Mouse (Mus musculus) lung, embryonic 16.5 days (tissue): ENCODE results near the gene Itpr1. TPM values are rescaled to one million over a fixed set of nuclear protein-coding genes. Genes with fewer than 3 reads are reported as not detected.

Source experiments
- ATAC-seq: fragments of 200-750 bp; cut with Nextera tagmentation; 2 replicates; pipeline ENCODE4 v1.8.0; 2017; ENCODE audit warnings: low read depth, mild to moderate bottlenecking, moderate library complexity
- H3K27ac ChIP-seq: fragments of 300-500 bp; sonication (generic); 2 replicates; pipeline ENCODE4 v1.5.1; 2014; ENCODE audit warnings: mild to moderate bottlenecking, control low read depth, low read length
- H3K27me3 ChIP-seq: fragments of 300-500 bp; sonication (generic); 2 replicates; pipeline ENCODE4 v1.6.1; 2014; ENCODE audit warnings: low read depth, low read length, mixed read lengths; ENCODE audit not compliant: control insufficient read depth, insufficient read depth
- H3K36me3 ChIP-seq: fragments of 300-500 bp; sonication (generic); 2 replicates; pipeline ENCODE4 v1.6.1; 2014; ENCODE audit warnings: low read length; ENCODE audit not compliant: control insufficient read depth, insufficient read depth
- H3K4me1 ChIP-seq: fragments of 300-500 bp; sonication (generic); replicated peaks from 2 replicates; pipeline ENCODE4 v1.6.1; 2014; ENCODE audit warnings: low read length, mixed read lengths; ENCODE audit not compliant: control insufficient read depth, insufficient read depth
- H3K4me2 ChIP-seq: fragments of 300-500 bp; sonication (generic); 2 replicates; pipeline ENCODE4 v1.6.1; 2014; ENCODE audit warnings: low read depth, low read length, control low read depth
- H3K4me3 ChIP-seq: fragments of 300-500 bp; sonication (generic); 2 replicates; pipeline ENCODE4 v1.5.1; 2014; ENCODE audit warnings: mild to moderate bottlenecking, low read length, control low read depth
- H3K9ac ChIP-seq: fragments of 300-500 bp; sonication (generic); 2 replicates; pipeline ENCODE4 v1.6.1; 2014; ENCODE audit warnings: low read length, control low read depth
- H3K9me3 ChIP-seq: fragments of 300-500 bp; sonication (generic); 2 replicates; pipeline ENCODE4 v1.6.1; 2016; ENCODE audit warnings: low read length; ENCODE audit not compliant: control insufficient read depth
- WGBS: fragments of 180-500 bp; shearing (Covaris S2); extraction: QIAGEN DNeasy Blood & Tissue Kit; methylation state at CpG from one replicate; pipeline ENCODE4 v1.1.7; 2014; 5-methylcytosine and 5-hydroxymethylcytosine counted together
- polyA plus RNA-seq: library from polyadenylated mRNA; unstranded; fragments of >200 nt; fragmentation: Nextera tagmentation; extraction: Ambion mirVana; gene quantifications from 2 replicates; pipeline ENCODE4 v1.2.1, GENCODE M21; 2015

Itpr1 gene
- polyA plus RNA-seq, 1 experiment from 2014 or later, result 13.0 TPM

DNA sequence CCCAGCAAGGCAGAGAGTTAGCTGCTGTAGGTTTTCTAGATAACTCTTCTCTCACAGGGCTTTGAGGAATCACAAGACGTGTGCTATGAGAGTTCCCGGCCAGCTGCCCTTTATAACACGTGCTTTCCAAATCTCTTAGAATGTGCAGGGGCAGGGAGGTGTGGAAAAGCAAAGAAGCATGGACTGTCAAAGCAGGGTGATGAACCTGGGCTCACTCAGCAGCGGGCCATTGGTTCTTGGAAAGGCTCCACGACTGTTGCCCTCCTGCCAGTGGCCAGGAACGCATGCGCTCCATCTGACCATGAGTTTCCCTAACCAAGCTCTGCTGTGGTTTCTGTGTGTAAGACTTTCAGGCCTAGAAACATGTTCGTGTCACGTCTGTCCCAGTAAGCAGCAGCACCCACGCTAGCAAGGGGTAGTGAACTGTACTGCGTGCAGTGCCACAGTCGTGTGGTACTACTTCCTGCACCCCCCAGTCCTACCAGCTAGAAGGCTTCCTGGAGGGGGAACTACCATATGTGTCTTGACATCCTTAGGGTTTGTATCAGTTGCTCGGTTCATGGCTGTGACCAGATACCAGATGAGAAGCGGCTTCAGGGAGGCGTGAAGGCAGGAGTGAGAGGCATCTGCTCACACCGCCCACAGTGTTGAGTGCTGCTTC is 311.2 kb downstream of the Itpr1 start:
- H3K27ac ChIP-seq, result no peak overlapping the region
- H3K9ac ChIP-seq, result no peak overlapping the region
- ATAC-seq, result no peak
- H3K36me3 ChIP-seq, result peaks cover 13% of the 10 kb centered on the region; the same call in 1 of the 2 replicates
- H3K4me1 ChIP-seq, result no peaks in the 10 kb centered on the region
- H3K27me3 ChIP-seq, result no peaks in the 10 kb centered on the region
- WGBS, result 84% methylated on average over 16 of the region's 16 CpGs
- H3K4me2 ChIP-seq, result no peak overlapping the region
- no peak overlapping the region for H3K4me3 ChIP-seq
- H3K9me3 ChIP-seq, result no peaks in the 10 kb centered on the region

DNA sequence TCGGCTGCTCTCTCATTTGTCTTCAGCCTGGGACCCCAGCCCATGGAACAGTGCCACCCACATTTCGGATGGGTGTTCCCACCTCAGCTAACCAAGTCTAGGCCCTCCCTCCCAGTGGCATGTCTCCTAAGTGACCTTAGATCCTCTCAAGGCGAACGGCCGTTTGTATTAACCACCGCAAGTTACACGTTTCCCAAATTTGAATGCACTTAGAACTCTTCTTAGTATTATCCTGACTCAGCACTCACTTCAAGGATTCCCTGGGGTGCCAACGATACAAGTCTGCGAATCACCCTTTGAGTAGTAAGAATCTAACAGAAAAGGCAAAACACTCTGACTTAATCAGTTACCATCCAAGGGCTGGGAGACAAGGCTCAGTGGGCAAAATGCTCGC is 311.7 kb downstream of the Itpr1 start:
- H3K4me1 ChIP-seq, result no peaks in the 10 kb centered on the region
- no peak overlapping the region for H3K4me2 ChIP-seq
- H3K9ac ChIP-seq, result no peak overlapping the region
- 84% methylated on average over 10 of the region's 10 CpGs for WGBS
- no peaks in the 10 kb centered on the region for H3K27me3 ChIP-seq
- ATAC-seq, result no peak
- H3K9me3 ChIP-seq, result no peaks in the 10 kb centered on the region
- H3K27ac ChIP-seq, result no peak overlapping the region
- no peak overlapping the region for H3K4me3 ChIP-seq
- H3K36me3 ChIP-seq, result peaks cover 9% of the 10 kb centered on the region; the same call in 1 of the 2 replicates

DNA sequence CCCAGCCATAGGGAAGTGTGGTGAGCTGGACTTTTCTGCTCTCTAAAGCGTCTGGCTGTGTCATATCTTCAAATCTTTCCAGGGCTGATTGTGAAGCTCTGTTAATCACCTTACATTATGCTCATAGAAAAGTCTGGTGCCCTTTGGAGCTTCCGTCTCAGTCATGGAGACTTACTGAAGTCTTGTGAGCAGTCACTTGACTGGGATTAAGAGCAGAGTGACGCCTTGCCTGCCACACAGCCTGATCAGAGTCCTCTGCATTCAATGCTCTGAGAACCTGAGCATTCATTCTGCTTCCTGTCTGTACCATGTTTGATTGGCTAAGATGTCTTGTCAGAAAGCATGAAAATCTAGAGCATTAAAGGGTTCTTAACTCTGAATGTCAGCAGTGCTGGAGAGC is 314.7 kb downstream of the Itpr1 start:
- H3K27me3 ChIP-seq, result no peaks in the 10 kb centered on the region
- no peak for ATAC-seq
- H3K4me2 ChIP-seq, result no peak overlapping the region
- 86% methylated on average over 3 of the region's 3 CpGs for WGBS
- no peak overlapping the region for H3K4me3 ChIP-seq
- H3K9me3 ChIP-seq, result no peaks in the 10 kb centered on the region
- peaks cover 6% of the 10 kb centered on the region; the same call in 1 of the 2 replicates for H3K36me3 ChIP-seq
- no peak overlapping the region for H3K27ac ChIP-seq
- H3K9ac ChIP-seq, result no peak overlapping the region
- H3K4me1 ChIP-seq, result peaks cover 16% of the 10 kb centered on the region

DNA sequence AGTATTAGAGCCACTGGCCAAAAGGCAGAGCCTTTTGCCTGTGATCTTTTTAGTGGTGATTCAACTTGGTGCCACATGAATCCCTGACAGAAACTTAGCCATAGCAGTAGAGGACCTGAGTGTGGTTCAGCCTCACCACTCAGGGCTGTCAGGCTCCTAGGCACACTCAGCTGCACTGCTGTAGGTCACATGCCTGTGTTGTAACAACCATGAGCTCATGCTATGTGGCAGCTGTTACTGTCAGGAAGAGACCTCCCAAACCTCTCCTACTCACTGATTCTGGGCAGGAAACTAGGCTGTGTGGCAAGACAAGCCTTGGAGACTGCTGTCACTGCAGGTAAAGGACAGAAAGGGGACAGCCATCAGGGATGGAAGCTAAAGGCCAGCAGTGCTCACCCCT is 315.1 kb downstream of the Itpr1 start:
- peaks cover 4% of the 10 kb centered on the region; the same call in 1 of the 2 replicates for H3K36me3 ChIP-seq
- no peaks in the 10 kb centered on the region for H3K27me3 ChIP-seq
- peak; percentile 75 for ATAC-seq
- no peak overlapping the region for H3K4me3 ChIP-seq
- H3K9me3 ChIP-seq, result no peaks in the 10 kb centered on the region
- H3K4me2 ChIP-seq, result no peak overlapping the region
- peaks cover 18% of the 10 kb centered on the region for H3K4me1 ChIP-seq
- H3K27ac ChIP-seq, result no peak overlapping the region
- H3K9ac ChIP-seq, result no peak overlapping the region

DNA sequence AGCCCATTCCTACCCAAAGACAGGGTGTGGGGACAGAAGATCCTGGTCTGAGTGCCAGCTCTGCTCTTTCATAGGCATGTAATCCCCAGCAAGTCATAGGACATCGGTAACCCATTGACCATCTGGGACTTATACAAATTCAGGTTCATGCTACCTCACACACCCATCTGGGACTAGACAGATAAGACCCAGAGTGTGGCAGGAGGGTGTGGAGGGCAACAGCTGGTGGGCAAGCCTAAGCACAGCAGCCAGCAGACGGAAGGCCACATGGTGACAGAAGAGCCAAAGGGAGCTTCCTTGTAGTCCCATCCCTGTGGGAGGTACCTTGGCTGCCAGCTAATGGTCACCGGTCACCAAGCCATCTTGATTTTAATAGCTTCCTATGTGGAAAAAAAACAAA is 316.3 kb downstream of the Itpr1 start:
- Histone ChIP-seq H3K4me2 (no peak overlapping the region), H3K9ac (no peak overlapping the region), H3K36me3 (no peaks in the 10 kb centered on the region), H3K27ac (no peak overlapping the region), H3K4me1 (peaks cover 18% of the 10 kb centered on the region), H3K27me3 (no peaks in the 10 kb centered on the region), H3K4me3 (no peak overlapping the region), H3K9me3 (no peaks in the 10 kb centered on the region)
- 93% methylated on average over 3 of the region's 3 CpGs for WGBS
- no peak for ATAC-seq

DNA sequence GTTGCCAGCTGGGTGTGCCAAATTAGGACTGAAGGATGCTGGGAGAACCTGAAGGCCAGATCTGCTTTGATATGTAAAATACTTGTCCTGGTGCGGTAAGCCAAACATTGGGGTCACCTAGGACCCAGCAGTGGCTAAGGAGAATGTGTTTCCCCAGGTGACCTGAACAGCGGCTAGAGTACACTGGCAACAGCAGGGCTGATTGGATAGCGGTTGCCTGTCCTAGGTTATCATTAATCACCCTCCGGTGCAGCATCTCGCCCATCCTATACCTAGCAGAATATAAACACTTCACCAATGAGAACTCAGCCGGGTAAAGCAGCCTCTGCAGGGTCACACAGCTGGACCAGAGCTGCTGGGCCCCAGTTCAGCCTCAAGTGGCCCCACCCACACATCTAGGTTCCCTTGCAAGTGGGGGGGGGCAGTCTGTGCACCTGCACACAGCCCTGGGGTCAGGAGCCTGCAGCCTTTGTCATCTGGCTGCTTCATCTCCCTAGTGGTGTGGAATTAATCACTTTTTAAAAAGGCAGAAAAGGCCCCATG is 318.0 kb downstream of the Itpr1 start:
- no peaks in the 10 kb centered on the region for H3K36me3 ChIP-seq
- H3K4me3 ChIP-seq, result no peak overlapping the region
- H3K4me2 ChIP-seq, result no peak overlapping the region
- no peak overlapping the region for H3K9ac ChIP-seq
- 33% methylated on average over 6 of the region's 6 CpGs for WGBS
- no peaks in the 10 kb centered on the region for H3K27me3 ChIP-seq
- 0 out of 2 replicates have a peak, but pooled peaks have one; percentile 12 for ATAC-seq
- no peaks in the 10 kb centered on the region for H3K9me3 ChIP-seq
- H3K27ac ChIP-seq, result no peak overlapping the region; the same call in 1 of the 2 replicates
- H3K4me1 ChIP-seq, result peaks cover 24% of the 10 kb centered on the region

DNA sequence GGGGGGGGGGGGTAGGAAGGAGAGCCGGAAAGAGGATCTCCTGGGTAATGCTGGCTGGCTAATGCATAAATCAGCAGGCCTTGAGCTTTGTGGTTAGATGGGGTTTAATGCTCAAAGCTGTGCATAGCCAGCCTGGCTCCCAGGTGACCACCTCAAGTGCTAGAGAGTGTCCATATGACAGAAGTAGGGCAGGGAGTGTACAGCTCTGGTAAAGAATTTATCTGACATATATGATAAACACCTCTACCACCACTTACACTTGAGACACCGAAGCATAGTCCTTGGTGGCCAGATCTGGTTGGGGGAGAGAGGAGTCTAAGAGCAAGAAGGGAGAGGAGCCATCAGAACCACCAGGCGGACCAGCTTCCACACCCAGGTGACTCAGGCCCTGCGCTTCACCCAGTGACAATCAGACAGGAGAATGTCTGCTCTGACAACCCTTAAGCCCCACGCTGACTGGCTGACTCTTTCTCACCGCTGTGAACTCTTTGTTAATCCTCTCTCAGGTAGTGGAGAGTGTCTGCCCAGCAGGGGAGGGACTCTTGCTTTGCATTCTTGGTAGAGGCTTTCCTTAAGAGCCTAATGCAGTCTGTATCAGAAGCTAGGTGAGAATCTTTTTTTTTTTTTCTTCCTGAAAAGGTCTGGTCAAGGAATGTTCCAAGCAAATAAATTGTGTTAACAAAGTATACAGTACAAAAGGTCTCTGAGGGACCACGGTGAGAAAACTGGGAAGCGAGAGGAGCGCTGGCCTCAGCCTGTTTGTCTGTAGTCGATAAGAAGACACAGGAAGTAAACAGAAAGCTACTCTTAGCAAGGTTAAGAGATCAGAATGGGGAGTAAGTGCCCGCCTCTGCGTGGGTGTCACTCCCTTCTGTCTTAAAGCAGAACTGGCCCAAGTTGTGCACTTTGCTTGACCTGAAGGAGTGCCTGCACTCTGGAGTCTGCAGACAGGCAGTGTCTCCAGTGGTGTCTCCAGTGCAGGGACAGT is 318.7 kb downstream of the Itpr1 start:
- no peaks in the 10 kb centered on the region for H3K27me3 ChIP-seq
- peaks cover 28% of the 10 kb centered on the region for H3K4me1 ChIP-seq
- H3K9me3 ChIP-seq, result no peaks in the 10 kb centered on the region
- H3K9ac ChIP-seq, result no peak overlapping the region
- peak overlapping the region; percentile 52 for H3K27ac ChIP-seq
- H3K36me3 ChIP-seq, result no peaks in the 10 kb centered on the region
- H3K4me3 ChIP-seq, result no peak overlapping the region
- ATAC-seq, result peak; percentile 32; the same call in 1 of the 2 replicates
- H3K4me2 ChIP-seq, result 0 out of 2 replicates have a peak overlapping the region, but pooled peaks have one; percentile 6
- WGBS, result 30% methylated on average over 12 of the region's 12 CpGs

DNA sequence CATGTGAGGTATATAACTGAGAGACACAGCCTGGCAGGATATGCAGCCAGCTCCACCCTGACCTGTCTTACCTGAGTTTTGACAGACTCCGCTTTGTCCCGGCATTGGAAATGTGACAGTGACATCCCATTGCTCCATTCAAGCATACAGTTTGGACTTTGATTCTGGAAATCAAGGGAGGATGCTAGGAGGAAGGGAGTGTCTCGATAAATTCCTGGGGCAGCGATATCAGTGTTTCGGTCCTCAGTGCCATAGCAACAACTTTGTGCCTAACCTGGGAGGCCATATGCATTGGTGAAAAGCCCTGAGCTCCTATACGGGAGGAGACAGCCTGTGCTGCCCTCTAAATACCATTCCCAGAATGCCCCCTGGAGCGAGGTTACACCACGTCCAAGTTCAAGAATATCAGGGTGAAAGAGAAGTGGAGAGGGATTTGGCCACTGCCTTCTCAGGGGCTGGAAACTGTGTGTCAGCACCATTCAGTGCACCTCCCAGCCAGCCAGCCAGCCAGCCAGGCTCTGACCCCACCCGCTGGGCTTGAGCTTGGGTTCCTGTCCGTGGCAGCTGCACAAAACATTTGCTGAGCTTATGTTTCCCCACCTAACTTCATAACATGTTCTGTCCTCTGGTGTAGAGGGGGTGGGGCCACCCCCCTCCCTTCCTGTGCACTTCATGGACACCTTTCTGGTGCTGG is 319.7 kb downstream of the Itpr1 start:
- peak overlapping the region; percentile 52; the same call in 1 of the 2 replicates for H3K27ac ChIP-seq
- H3K36me3 ChIP-seq, result no peaks in the 10 kb centered on the region
- no peak for ATAC-seq
- no peaks in the 10 kb centered on the region for H3K27me3 ChIP-seq
- no peak overlapping the region for H3K4me3 ChIP-seq
- H3K9ac ChIP-seq, result no peak overlapping the region
- no peak overlapping the region for H3K4me2 ChIP-seq
- no peaks in the 10 kb centered on the region for H3K9me3 ChIP-seq
- 67% methylated on average over 10 of the region's 10 CpGs for WGBS
- peaks cover 38% of the 10 kb centered on the region for H3K4me1 ChIP-seq
